Mouse (Mus musculus) T-cell, adult 2 months (primary cell): ENCODE results near the gene Rbfox2.

ENCODE experiments used
- DNase-seq: peaks from one replicate; pipeline ENCODE4 v3.0.0; 2022; ENCODE audit warnings: low spot score

Rbfox2 gene

DNA sequence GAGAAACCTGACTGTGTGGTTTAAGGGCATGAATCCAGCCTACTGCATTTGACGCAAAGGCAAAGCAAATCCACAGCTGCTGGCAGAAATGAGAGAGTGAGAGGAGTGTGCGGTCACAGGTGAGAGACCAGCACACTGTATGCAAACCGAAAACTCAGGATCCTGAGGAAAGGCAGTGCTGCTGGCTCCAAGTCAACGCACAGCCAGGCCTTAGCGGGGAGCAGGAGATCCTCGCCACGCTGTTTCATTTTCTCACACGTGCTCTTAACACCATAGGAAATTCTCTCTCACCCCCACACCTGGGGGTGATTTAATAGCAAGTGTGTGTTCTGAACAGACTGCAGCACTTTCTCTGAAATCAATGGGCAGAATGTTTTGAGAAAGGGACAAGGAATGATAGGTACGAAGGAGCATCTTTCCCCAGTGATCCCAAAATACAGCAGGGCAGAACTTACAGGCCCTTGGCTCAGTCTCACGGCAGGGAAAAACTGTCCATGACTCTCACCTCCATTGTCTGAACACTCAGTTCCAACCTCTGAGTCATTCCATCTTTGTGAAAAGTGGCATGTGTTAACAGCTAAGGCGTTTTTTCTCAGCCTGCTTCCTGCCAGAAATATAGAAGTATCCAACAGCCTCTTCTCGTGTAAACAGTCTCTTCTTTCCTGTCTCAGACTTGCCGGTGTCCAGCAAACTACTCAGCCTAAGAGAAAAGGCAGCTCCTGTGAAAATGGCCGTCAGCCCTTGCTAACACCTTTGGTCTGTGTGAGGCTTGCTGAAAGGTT, 114.5 kb downstream of the Rbfox2 start:
- DNase-seq = no peak

DNA sequence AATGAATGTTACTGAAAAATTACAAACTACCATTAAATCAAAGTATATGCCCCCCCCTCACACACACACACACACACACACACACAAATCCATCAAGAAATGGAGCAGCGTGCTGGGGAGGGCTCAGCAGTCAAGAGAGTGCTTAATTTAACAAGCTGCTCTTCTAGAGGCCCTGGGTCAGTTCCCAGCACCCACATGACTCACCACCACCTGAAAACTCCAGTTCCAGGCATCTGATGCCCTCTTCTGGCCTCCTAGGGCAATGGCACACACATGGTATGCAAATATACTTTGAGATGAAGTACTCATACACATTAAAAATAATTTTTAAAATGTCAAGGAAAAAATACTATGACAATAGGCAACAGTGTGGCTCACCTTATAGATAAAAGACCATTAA, 120.7 kb downstream of the Rbfox2 start:
- no peak for DNase-seq

DNA sequence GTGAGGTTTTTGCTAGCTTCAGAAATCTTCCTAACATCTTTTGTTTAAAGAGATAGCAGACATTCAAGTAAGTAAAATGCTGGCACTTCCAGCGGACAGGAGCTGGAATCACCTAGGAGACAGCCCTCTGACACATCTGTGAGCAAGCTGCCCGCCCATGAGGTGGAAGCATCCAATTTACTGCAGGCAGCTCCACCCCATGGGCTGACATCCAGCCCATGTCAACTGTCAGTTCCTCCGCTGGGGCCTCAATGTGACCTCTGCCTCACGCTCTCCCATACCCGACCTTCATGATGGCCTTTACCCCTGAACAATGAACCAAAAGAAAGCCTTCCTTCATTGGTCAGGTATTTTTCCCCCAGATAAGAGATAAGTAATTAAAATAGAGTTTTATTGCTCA, 121.2 kb downstream of the Rbfox2 start:
- no peak for DNase-seq

DNA sequence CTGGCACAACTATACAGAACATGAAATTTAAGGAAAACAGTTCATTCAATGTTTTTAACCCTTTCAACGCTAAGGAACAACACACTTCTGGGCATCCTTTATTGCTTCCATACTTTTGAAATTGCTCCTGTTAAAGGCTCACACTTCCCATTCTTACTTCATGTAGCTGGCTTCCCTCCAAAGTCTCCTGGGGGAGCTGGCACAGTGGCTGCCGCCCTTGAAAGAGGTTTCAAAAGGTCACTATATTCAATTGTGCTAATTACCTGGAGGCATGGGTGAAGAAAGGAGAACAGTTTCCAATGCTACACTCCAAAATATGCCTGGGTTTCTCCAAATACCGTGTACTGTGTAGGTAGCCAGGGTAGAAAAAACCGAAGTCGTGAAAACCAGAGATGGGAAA, 124.0 kb downstream of the Rbfox2 start:
- DNase-seq = no peak

DNA sequence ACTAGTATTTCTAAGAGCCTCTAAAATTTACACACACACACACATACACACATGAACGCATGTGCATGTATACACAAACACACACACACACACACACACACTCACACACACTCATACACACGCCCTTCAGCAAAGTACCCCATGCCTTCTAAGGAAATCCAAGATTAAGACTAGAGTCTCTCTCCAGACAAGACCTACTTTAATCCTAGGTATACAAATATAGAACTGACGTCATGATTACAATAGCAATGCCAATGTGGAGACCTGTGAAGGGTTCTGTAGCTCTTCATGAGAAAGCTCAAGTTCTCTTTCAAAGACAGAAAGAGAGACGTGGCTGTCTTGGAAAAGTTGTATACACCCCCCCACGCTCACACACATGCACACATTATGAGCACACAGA, 132.8 kb downstream of the Rbfox2 start:
- no peak for DNase-seq

DNA sequence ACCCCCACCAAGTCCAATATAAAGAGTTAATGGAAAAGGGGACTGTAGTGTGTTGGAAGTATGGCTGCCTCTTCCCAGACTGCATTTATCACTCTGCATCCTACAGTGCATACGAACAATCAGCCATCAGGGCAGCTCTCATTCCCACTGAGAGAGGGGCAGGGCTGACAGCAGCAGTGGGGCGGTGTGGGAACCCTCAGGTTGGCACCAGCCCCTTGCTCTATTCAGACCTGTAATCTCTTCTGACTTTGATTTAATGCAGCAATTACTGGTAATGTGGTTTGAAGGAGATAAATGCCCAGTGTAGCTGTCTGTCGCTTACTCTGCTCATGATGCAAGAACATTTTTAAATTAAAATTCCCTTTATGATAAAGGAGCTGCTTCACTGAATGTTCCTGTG, 134.4 kb downstream of the Rbfox2 start:
- DNase-seq = no peak

DNA sequence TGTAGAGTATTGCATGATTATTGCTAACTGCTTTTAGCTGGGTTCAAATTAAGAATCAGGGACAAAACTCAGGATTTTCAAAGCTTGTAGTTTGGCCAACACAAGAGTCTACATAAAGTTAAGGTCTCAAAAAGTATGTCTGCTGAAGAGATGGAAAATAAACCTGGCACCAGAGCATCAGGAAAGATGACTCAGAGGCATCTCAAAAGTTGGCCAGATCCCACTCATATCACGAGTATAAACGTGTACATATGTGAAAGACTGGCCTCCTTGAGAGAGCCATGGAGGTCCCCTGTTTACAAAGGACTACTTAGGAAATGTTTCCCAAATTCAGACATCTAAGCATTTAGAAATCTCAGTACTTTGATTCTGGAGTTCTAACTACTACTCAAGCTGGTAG, 138.0 kb downstream of the Rbfox2 start:
- no peak for DNase-seq

DNA sequence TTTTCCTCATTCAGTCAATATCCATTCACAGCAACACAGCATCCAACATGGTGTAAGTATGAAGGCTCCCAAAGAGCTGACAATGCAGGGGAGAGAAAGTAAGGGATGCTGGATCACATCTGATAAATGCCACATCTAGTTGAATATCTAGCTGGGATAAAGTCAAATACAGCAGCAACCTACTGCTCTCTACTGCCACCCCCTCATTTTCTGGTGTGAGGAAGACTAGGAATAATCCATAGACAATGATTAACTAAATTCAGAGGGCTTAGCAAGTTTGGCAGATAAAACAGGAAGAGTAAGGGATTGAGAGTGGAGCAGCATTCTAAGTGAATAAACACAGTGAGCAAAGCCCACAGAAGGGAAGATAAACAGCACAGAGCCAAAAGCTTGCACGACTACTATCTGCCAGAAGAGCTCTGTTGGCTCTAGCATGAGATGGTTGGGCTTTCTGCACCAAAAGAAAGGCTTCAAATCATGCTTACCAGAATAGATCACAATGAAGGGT, 140.5 kb downstream of the Rbfox2 start:
- DNase-seq = no peak

DNA sequence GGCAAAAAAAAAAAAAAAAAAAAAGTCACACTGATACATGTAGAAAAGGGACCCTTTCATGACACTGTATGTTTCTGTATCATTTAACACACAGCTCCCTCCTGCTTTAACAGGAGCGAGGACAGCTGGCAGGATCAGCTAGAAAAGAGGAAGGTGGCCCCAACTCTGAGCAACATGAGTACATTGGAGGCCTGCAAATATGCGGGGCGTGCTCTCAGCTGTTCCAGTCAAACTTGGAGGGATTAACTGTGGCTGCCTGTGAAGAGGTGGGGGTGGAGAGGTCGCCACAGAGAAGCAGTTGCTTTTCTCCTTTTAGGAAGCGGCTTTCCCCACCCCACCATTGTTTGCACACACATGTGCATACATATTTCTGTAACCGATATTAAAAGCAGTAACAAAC, 143.5 kb downstream of the Rbfox2 start:
- DNase-seq = no peak

DNA sequence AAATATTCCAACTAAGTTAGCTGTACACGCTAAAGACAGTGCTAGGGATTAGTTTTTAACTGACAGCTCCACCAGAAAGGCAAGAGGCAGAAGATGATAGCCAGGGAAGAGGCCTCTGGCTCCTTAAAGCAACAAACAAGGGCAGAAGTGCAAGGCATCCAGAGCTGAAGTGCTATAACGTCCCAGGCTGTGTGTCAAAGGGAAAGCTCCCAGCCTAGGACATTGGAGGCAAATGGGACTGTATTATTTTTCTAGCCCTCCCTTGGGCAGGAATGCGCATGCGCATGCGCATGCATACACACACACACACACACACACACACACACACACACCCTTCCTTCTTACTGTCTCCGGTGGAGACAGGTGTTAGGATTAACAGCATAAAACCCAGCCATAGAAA, 143.9 kb downstream of the Rbfox2 start:
- DNase-seq = no peak

DNA sequence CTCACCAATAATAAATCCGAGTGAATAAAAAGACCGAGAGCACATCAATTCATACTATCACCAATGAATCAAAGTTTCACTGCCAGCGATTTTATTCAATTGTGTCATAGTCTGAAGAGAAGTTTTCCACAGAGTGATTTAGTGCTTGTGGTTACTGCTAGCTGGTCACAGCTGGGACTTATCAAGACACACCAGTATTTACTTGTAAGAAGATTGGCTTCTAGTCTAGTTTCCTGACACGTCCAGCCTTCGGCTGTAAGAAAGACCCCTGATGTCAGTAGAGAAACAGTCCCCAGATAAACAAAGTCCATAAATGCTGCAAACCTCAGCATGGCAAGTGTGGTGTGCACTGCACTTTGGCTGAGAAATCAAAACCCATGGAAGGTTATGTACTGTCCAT, 145.4 kb downstream of the Rbfox2 start:
- DNase-seq = no peak

DNA sequence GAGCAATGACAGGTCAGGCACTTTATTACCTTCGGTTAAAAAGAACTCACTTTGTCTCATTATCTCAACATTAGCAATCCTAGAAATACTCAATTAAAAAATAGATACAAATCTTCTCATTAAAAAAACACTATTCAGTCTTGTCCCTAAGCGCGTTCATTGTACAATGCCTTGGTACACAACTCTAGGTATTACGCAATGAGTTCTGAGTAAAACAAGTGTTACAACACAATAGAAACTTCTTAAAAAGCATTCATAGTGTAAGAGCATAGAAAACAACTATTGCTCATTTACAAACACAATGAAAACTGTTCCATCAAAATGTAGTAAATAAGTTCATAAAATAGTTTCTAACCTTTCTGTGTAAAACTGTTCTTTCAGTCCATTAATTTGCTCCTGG, 146.0 kb downstream of the Rbfox2 start:
- DNase-seq = no peak

DNA sequence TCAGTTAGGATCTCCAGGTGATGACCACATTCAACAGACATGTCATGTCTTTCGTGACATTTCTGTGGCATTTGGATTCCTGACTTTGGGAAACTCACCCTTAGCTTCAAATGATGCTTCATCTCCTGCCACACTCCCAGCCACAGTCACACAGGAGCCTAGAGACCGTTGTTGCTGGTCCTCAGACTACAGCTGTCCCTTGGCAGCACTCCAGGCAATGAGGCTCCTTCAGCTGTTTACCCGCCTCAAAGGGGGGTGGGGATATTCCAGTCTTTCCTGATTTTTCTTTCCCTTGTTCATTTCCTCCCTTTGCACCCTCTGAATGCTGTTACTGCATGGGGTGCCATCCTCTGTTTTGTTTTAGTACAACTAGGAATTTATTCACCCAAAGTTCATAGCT, 150.3 kb downstream of the Rbfox2 start:
- DNase-seq = no peak

DNA sequence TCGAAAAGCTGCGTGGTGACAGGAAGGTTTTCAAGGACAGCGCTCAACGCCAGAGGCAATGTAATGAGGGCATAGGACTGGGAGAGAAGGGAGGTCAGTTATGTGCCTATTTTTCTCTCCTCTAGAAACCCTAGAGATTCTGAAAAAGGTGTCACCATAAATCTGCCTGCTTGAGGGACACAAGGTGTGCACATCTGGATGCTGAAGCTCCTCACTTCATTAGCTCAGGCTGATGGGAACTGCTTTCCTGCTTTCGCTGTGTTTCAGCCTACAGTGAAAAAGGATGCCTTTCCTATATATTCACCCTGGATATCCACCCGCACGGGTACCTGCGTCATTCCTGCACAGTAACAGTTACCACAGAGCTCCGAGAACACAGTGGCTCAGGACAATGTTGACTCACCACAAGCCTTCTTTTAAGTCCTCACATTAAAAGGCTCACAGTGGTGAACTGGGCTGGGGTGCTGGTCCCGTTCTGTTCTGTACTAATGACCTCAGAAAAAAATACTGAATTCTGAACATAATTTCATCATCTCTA, 152.5 kb downstream of the Rbfox2 start:
- DNase-seq = no peak

DNA sequence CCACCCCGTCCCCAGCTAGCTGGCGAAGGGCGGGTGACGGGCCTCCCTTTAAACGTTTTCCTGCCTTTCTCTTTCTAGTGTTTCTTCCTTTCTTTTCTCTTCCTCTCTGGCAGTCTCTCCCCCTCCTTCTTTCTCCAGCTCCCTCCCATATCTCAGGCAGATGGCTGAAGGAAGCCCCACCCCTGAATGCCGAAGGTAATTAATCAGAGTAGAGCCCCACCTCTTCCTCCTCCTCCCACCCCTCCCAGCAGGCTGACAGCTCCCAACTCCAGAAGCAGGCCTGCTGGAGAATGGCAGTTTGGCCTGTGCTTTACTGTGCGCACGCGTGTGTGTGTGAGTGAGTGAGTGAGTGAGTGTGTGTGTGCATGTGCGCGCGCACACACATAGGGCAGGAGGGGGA, 153.2 kb downstream of the Rbfox2 start:
- DNase-seq = no peak

DNA sequence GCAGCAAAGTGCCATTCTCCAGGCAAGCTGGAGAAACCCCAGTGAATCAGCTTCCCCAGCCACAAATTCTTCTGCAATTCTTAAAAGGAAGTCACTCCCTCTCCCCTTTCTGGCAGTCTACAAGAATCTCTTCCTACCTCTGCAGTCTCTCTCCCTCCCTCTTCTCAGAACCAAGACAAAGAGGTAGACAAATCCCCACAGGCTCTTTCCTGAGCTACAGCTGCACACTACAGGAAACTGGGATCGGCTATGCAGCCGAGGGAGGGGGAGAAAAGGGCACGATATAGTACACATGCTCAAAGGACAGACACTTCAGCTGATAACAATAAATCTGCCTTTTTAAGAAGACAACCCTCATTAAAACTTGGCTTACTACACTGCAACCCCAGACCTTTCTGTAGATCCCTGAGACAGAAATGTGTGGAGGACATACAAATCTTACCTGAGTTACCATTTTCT, 153.7 kb downstream of the Rbfox2 start:
- DNase-seq = no peak

DNA sequence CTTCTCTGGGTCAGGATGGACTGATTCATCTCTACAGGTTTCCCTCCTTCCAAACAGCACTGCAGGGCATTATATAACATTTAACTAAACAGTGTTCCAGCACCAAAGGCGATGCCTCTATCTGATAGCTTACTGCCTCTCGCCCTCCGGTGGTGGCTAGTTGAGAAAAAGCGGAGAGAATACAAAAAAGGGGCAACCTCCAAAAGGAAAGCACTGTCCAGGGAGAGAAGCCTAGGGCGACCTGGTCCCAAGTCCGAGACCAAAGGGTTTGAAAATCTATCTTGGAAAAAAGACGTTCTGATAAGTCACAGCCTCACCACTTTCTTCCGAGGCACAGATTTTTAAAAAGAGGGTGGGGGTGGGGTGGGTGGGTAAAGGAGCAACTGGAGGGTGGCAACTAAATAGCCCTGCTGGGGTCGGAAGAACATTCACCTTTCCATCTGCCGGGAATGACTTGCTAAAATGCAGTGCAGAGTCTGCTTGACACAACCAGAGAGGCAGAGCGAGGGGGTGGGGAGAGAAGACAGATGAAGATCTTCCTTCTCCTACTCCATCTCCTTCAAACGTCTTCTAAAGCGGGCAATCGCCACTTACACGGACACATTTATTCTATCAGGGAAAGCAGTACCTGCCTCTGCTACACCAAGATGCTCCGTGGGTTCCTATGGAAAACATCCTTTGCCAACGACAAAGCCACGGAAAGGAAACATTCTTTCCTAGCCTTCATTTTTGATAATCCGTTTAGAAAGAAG, 154.3 kb downstream of the Rbfox2 start:
- no peak for DNase-seq

DNA sequence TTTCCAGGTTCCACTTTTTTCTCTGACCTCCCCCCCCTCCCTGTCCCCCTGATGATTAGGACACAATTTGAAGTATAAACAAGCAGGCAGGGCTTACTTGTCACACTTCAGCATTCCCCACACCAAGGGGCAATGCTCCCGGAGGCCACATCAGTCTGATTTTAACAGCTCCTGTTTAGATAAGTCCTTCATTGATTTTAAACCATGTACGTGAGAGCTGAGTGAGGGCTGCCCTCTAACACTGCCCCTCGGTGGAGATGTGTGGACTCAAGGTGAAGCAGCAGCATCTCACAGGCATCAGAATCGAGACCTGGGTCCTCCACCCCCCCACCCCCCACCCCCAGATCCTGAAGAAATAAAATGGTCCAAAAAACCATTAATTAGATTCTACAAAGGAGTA, 155.0 kb downstream of the Rbfox2 start:
- no peak for DNase-seq

DNA sequence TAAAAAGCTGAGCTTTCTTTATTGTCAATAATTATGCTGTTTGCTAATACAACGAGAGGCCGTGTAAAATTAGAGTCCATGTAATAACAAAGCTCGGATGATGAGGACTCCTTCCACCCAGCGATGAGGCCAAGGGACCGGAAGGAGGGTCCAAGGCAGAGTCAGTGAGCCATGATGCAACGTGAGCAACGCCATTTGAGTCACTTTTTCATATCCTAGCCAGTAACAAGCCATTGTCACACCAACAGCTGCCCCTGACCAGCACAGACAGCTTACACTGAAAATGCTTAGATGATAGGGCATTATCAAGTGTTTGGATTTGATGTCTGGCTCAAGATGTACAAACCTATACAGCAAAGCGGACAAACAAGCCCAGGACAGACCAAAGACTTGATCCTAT, 155.6 kb downstream of the Rbfox2 start:
- DNase-seq = no peak

DNA sequence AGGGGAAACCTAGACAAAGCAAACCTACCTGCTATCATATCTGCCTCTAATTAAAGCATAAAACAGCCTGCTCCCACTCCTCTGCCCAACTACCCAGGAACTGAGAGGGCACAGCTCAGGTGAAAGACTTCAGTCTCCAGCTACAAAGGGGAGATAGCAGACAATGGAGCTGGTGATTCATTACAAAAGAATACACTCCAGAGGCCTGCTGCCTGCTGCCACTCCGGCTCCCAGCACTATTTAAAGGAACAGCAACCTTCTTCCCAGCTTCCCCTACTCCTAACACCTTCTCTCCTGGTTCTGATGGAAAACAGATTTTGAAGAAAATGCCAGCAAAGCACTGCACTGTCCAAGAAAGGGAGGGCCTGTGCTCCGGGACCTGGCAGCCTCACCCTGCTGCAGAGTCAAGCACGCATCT, 156.4 kb downstream of the Rbfox2 start:
- no peak for DNase-seq

DNA sequence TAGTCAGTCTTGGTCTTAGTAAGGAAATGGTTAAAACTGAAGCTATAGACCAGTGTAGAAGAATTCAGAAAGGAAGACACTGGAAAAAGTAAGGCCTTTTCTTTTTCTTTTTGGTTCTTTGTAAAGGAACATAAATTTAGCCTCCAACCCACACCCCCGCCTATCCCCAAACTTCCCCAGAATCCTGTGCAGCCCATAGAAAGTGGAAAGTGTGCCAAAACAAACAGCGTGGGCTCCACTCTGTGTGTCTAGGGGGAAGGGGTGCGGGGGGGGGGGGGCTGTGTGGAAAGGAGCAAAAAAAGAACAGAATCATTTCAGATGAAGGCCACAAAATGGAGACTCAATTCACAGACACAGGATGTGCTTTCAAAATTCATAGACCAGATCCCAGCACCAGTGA, 156.8 kb downstream of the Rbfox2 start:
- no peak for DNase-seq

DNA sequence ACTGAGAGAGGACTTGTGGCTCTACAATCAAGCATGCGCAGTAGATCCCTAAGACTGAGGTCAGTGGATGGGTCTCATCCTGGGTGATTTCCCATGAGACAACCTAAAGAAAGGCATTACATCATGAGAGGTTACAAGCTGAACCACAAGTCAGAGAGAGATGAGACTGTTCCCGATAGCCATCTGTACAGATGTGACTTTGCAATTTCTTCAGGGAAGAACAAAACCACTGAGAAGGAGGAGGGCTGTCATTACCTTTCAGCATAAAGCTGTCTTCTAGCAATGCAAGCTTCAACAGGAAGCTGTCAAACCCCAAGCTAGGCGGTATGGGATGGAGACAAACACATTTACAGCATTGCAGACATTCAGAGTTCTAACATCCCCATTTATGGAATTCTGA, 157.3 kb downstream of the Rbfox2 start:
- DNase-seq = no peak

DNA sequence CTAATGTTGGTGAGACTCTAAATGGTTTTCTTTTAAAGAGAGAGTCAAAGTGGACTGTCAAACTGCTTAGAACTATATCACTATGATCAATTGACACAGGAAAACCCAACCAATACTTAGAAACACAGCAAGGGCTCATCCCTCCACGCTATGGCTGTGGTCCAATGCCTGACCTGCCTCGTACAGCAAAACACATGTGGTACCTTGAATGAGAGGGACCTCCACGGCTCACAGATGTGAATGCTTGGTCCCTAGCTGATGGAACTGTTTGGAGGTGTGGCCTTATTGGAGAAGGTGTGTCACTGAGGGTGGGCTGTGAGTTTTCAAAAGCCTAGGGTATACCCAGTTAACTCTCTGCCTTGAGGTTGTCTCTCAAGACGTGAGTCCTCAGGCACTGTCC, 159.9 kb downstream of the Rbfox2 start:
- no peak for DNase-seq
